Mouse (Mus musculus): ENCODE measurements around the gene Gpr183. TPM values are rescaled to one million over a fixed set of nuclear protein-coding genes. Genes with fewer than 3 reads are reported as not detected.

The Gpr183 gene
- total and polyA plus RNA-seq, 3 experiments, result 0.04 to 0.06 TPM; not detected in 1

GRCm38 (mm10) chr14:121985477-121985876 lies 20.5 kb upstream of the Gpr183 start:
- no peaks in the 10 kb centered on the region for H3K9me3 ChIP-seq (replicated peaks; ENCODE audit: insufficient read depth, low read length)
- no peak overlapping the region for H3K4me3 ChIP-seq (ENCODE audit: control insufficient read depth in 1 of 2, insufficient read depth in 1 of 2, low read depth in 2 of 2, low read length in 2 of 2)
- H3K27me3 ChIP-seq (ENCODE audit: control insufficient read depth in 1 of 2, insufficient read depth in 2 of 2, low read length in 2 of 2), result no peaks in the 10 kb centered on the region
- no peak overlapping the region for H3K9ac ChIP-seq (ENCODE audit: control insufficient read depth, low read depth, low read length, poor library complexity, severe bottlenecking)
- H3K4me1 ChIP-seq (ENCODE audit: control insufficient read depth in 1 of 2, insufficient read depth in 2 of 2, low read length in 2 of 2), result peaks cover 8 to 12% of the 10 kb centered on the region in 2 experiments
- peak overlapping the region; percentile 37; the same call in 1 of the 2 replicates for H3K27ac ChIP-seq (ENCODE audit: control insufficient read depth, low read depth, low read length)
- peak; percentile 87 for DNase-seq (ENCODE audit: low read depth, low spot score)
- H3K79me2 ChIP-seq (ENCODE audit: control insufficient read depth, insufficient read depth, low read length, poor library complexity), result no peaks in the 10 kb centered on the region
- H3K36me3 ChIP-seq (ENCODE audit: control insufficient read depth in 1 of 2, insufficient read depth in 2 of 2, low read length in 2 of 2), result peaks cover 0 to 18% of the 10 kb centered on the region in 2 experiments; a peak in 2 of 4 replicates
- TF ChIP-seq NRF1 (IDR thresholded peaks at IDR 0.05; ENCODE audit: insufficient read depth, low read depth, low read length, poor library complexity, severe bottlenecking), result no peak
- no peak for TF ChIP-seq USF2 (IDR thresholded peaks at IDR 0.05; ENCODE audit: borderline replicate concordance in 1 of 2, insufficient read depth in 1 of 2, low read depth in 1 of 2, low read length in 2 of 2)
- no peak for TF ChIP-seq RAD21 (IDR thresholded peaks at IDR 0.05; ENCODE audit: low read depth, low read length)
- no peak for TF ChIP-seq CTCF (IDR thresholded peaks at IDR 0.05 in 2 of 3, conservative IDR thresholded peaks at IDR 0.05 in 1 of 3; ENCODE audit: control insufficient read depth in 1 of 3, insufficient read depth in 1 of 3, low read depth in 2 of 3, low read length in 3 of 3, poor library complexity in 1 of 3, severe bottlenecking in 1 of 3)
- TF ChIP-seq TCF12 (IDR thresholded peaks at IDR 0.05; ENCODE audit: low read depth, low read length), result 0 out of 2 replicates have a peak, but pooled peaks have one; percentile 15
- no peak for TF ChIP-seq BHLHE40 (IDR thresholded peaks at IDR 0.05; ENCODE audit: borderline replicate concordance, low read depth, low read length)
- no peak for TF ChIP-seq KAT2A (conservative IDR thresholded peaks at IDR 0.05; ENCODE audit: low read depth, low read length)
- no peak for TF ChIP-seq MEF2A (IDR thresholded peaks at IDR 0.05; ENCODE audit: extremely low read depth, insufficient replicate concordance, low read depth, low read length, poor library complexity, severe bottlenecking)
- TF ChIP-seq CHD1 (IDR thresholded peaks at IDR 0.05; ENCODE audit: low read depth, low read length), result no peak
- TF ChIP-seq ELF1 (IDR thresholded peaks at IDR 0.05; ENCODE audit: low read depth, low read length), result no peak
- TF ChIP-seq UBTF (IDR thresholded peaks at IDR 0.05; ENCODE audit: borderline replicate concordance, insufficient read depth, low read depth, low read length), result no peak
- peak; percentile 66 for TF ChIP-seq GATA1 (IDR thresholded peaks at IDR 0.05; ENCODE audit: low read depth, low read length)
- TF ChIP-seq USF1 (IDR thresholded peaks at IDR 0.05; ENCODE audit: low read depth, low read length), result no peak
- no peak for TF ChIP-seq CHD2 (IDR thresholded peaks at IDR 0.05; ENCODE audit: low read length)
- no peak for TF ChIP-seq POLR2AphosphoS2 (IDR thresholded peaks at IDR 0.05; ENCODE audit: low read length)
- peak; percentile 67 for TF ChIP-seq TAL1 (IDR thresholded peaks at IDR 0.05; ENCODE audit: low read length)
- no peak for TF ChIP-seq GABPA (IDR thresholded peaks at IDR 0.05; ENCODE audit: low read depth, low read length)
- peak; percentile 32; the same call in 1 of the 2 replicates for TF ChIP-seq TBP (IDR thresholded peaks at IDR 0.05; ENCODE audit: low read depth, low read length)
- TF ChIP-seq ZNF384 (IDR thresholded peaks at IDR 0.05; ENCODE audit: low read depth, low read length), result no peak
- 0 out of 2 replicates have a peak, but pooled peaks have one; percentile 42 for TF ChIP-seq RCOR1 (IDR thresholded peaks at IDR 0.05; ENCODE audit: low read depth, low read length)
- 0 out of 2 replicates have a peak, but pooled peaks have one; percentile 32 for TF ChIP-seq ETS1 (IDR thresholded peaks at IDR 0.05; ENCODE audit: low read depth, low read length)
- TF ChIP-seq EP300 (IDR thresholded peaks at IDR 0.05; ENCODE audit: low read depth in 1 of 2, low read length in 2 of 2), result peak; percentile 53 to 83
- no peak for TF ChIP-seq E2F4 (IDR thresholded peaks at IDR 0.05; ENCODE audit: borderline replicate concordance, low read depth, low read length)
- no peak for TF ChIP-seq ZMIZ1 (IDR thresholded peaks at IDR 0.05; ENCODE audit: low read depth, low read length)

Measured in MEL (cell line).